Mouse (Mus musculus): ENCODE measurements around the gene Rif1. TPM values are rescaled to one million over a fixed set of nuclear protein-coding genes. Genes with fewer than 3 reads are reported as not detected.

Rif1 gene
- polyA plus RNA-seq, 2 experiments = 25.6 to 45.2 TPM

DNA sequence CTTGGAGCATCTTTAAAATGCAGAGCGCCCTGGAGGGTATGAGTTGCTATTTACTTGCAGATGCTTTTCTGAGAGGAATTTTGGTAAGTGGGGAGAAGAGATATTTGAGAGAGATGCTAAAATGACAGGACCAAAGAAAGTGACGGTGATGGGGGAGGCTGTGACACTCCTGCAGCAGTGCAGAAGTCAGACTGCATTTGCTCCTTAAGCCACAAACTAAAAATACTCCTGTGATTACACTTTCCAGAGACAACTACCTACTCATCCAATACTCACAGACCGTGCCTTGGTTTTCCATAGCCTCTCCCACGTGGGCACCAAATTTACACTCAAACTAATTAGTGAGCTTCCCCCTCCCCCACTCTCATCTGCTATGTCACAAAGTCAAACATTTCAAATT lies 37.5 kb upstream of the Rif1 start:
- Histone ChIP-seq H3K9ac (ENCODE audit: low read depth, low read length, severe bottlenecking) (no peak overlapping the region), H3K4me2 (replicated peaks; ENCODE audit: low read depth, low read length, severe bottlenecking) (no peak overlapping the region), H3K27me3 (ENCODE audit: control insufficient read depth, insufficient read depth, low read length) (no peaks in the 10 kb centered on the region), H3K36me3 (ENCODE audit: control insufficient read depth, insufficient read depth, low read length) (no peaks in the 10 kb centered on the region), H3K4me1 (ENCODE audit: control insufficient read depth, insufficient read depth, low read length) (peaks cover 12% of the 10 kb centered on the region), H3K27ac (replicated peaks; ENCODE audit: low read depth, low read length) (no peak overlapping the region), H3K4me3 (replicated peaks; ENCODE audit: low read length) (no peak overlapping the region), H3K9me3 (ENCODE audit: control insufficient read depth, low read length) (no peaks in the 10 kb centered on the region)
- 61% methylated on average over 4 of the region's 4 CpGs for WGBS
- ATAC-seq (ENCODE audit: low FRiP score, low read depth) (no peak), DNase-seq (ENCODE audit: low spot score) (no peak)
- TF ChIP-seq POLR2A (IDR thresholded peaks at IDR 0.05; ENCODE audit: borderline replicate concordance, extremely low read depth, insufficient read depth, insufficient read length) = no peak

DNA sequence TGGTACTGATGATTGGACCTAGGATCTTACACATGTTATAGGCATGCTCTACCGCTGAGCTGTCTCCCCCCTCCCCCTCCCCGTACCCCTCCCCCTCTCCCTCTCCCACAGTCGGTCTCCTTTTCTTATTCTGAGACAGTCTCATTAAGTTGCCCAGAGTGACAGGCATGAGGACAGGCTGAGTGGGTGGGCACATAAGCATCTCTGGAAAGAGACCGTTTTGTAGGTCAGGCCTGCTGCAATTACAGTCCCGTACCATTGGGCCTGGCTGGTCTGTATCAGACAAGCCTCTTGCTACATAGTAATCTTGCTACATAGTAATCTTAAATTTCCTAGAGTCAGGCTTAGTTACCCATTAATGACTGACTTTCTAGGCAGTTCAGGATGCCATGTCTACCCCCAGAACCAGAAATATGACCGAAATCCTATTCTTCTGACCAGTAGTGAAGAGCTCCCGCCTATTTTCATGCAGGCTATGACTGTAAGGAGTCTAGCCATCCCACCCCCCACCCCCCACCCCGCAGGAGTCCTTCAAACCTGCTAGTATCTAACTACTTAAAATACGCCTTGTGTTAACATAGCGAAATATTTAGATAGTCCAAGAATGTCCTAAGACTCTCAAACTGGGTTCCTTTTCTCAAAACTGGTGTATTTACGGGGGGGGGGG lies 35.6 kb upstream of the Rif1 start:
- Histone ChIP-seq H3K9me3 (ENCODE audit: control insufficient read depth, low read length) (no peaks in the 10 kb centered on the region), H3K27me3 (ENCODE audit: control insufficient read depth, insufficient read depth, low read length) (no peaks in the 10 kb centered on the region), H3K4me1 (ENCODE audit: control insufficient read depth, insufficient read depth, low read length) (peaks cover 15% of the 10 kb centered on the region), H3K9ac (ENCODE audit: low read depth, low read length, severe bottlenecking) (peak overlapping the region; percentile 58; the same call in 1 of the 2 replicates), H3K27ac (replicated peaks; ENCODE audit: low read depth, low read length) (no peak overlapping the region), H3K4me3 (replicated peaks; ENCODE audit: low read length) (peak overlapping the region; percentile 46; the same call in 1 of the 2 replicates), H3K36me3 (ENCODE audit: control insufficient read depth, insufficient read depth, low read length) (no peaks in the 10 kb centered on the region), H3K4me2 (replicated peaks; ENCODE audit: low read depth, low read length, severe bottlenecking) (peak overlapping the region; percentile 46)
- no peak for DNase-seq (ENCODE audit: low spot score)
- 48% methylated on average over 9 of the region's 11 CpGs for WGBS
- no peak for ATAC-seq (ENCODE audit: low FRiP score, low read depth)
- no peak for TF ChIP-seq POLR2A (IDR thresholded peaks at IDR 0.05; ENCODE audit: borderline replicate concordance, extremely low read depth, insufficient read depth, insufficient read length)

DNA sequence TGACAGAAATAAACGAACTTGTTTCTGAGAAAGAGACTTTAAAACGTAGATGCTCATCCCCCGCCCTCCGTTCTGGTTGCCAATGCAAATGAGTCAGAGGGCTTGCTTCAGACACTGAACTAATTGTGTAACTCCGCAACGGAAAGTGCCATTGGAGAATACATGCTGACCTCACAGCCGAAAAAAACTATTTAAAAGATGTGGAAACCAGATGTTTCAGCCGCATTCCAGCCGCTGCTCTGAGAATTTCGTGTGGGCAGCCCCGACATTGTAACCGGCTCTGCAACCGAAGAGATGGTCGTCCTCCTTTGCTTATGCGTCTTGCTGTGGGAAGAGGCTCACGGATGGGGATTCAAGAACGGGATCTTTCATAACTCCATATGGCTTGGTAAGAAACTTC lies 34.8 kb upstream of the Rif1 start, which contains the start of gene Tnfaip6:
Tnfaip6 (plus strand) TSS at position 128 of the 400 bp plus-strand sequence.
- WGBS = under 1% methylated on average over 17 of the region's 17 CpGs
- TF ChIP-seq POLR2A (IDR thresholded peaks at IDR 0.05; ENCODE audit: borderline replicate concordance, extremely low read depth, insufficient read depth, insufficient read length) = no peak
- H3K36me3 ChIP-seq (ENCODE audit: control insufficient read depth, insufficient read depth, low read length) = no peaks in the 10 kb centered on the region
- H3K4me1 ChIP-seq (ENCODE audit: control insufficient read depth, insufficient read depth, low read length) = peaks cover 18% of the 10 kb centered on the region
- peak within 1 kb of the TSS; percentile 46 for H3K4me2 ChIP-seq (replicated peaks; ENCODE audit: low read depth, low read length, severe bottlenecking)
- peak; percentile 74 for ATAC-seq (ENCODE audit: low FRiP score, low read depth)
- peak within 1 kb of the TSS; percentile 46 for H3K4me3 ChIP-seq (replicated peaks; ENCODE audit: low read length)
- H3K9me3 ChIP-seq (ENCODE audit: control insufficient read depth, low read length) = no peaks in the 10 kb centered on the region
- DNase-seq (ENCODE audit: low spot score) = peak; percentile 91
- H3K27ac ChIP-seq (replicated peaks; ENCODE audit: low read depth, low read length) = peak within 1 kb of the TSS; percentile 73
- peak within 1 kb of the TSS; percentile 58 for H3K9ac ChIP-seq (ENCODE audit: low read depth, low read length, severe bottlenecking)
- H3K27me3 ChIP-seq (ENCODE audit: control insufficient read depth, insufficient read depth, low read length) = no peaks in the 10 kb centered on the region

DNA sequence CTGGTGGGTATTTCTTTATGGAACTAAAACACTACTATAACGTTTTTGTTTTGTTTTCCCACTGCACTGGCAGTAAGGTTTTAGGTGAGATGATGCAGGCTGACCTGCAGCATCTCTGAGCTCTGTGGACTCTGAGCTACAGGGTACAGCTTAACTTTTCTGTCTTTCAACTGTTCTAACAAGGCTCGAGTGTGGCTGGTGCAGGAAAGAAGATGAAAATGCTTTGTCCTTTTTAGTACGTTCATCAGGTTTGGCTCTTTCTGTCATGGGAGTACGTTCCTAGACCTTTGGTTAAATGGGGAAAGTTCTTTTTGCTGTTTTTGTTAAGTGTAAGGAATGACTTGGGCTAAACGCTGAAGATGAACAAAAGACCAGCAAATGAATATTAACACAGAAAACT lies 34.1 kb upstream of the Rif1 start:
- Histone ChIP-seq H3K4me3 (replicated peaks; ENCODE audit: low read length) (peak overlapping the region; percentile 46), H3K27ac (replicated peaks; ENCODE audit: low read depth, low read length) (peak overlapping the region; percentile 73), H3K27me3 (ENCODE audit: control insufficient read depth, insufficient read depth, low read length) (no peaks in the 10 kb centered on the region), H3K9ac (ENCODE audit: low read depth, low read length, severe bottlenecking) (peak overlapping the region; percentile 58), H3K4me2 (replicated peaks; ENCODE audit: low read depth, low read length, severe bottlenecking) (peak overlapping the region; percentile 46), H3K36me3 (ENCODE audit: control insufficient read depth, insufficient read depth, low read length) (0 out of 2 replicates have a peak, but pooled peaks cover under 1% of the 10 kb centered on the region), H3K9me3 (ENCODE audit: control insufficient read depth, low read length) (no peaks in the 10 kb centered on the region), H3K4me1 (ENCODE audit: control insufficient read depth, insufficient read depth, low read length) (peaks cover 20% of the 10 kb centered on the region)
- no peak for ATAC-seq (ENCODE audit: low FRiP score, low read depth)
- 20% methylated on average over 5 of the region's 5 CpGs for WGBS
- TF ChIP-seq POLR2A (IDR thresholded peaks at IDR 0.05; ENCODE audit: borderline replicate concordance, extremely low read depth, insufficient read depth, insufficient read length) = no peak
- DNase-seq (ENCODE audit: low spot score) = no peak

DNA sequence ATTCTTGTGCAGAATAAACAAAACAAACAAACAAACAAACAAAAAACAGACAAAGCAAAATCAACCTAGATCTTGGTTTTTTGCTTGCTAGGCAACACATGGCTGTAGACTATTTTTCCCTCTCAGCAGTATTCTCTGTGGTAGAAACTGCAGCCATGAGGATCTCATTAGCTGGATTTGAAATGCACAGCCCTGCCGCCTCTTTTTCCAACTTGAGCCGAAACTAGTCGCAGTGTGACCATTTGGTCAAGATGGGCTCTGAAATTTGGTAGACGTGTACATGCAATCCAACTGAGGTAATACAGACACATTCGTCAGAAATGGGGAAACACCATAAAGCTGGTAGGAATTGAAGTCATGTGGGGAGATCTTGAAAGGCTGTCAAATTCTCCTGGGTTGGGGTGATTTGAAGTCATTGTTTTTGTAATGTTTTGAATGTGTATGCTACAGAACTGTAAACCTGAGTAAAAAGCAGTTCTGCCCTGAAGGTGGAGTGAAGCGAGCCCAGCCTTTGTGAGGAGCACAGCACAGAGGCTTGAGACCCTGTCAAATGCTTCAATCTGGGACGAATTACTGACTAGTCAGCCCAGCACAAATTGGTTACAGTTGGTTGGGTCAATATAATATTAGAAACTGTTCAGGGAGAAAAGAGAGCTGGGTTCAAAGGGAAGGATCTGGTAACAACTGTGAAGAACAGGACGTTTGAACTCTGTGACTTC lies 33.4 kb upstream of the Rif1 start:
- TF ChIP-seq POLR2A (IDR thresholded peaks at IDR 0.05; ENCODE audit: borderline replicate concordance, extremely low read depth, insufficient read depth, insufficient read length) = no peak
- H3K27me3 ChIP-seq (ENCODE audit: control insufficient read depth, insufficient read depth, low read length) = no peaks in the 10 kb centered on the region
- H3K36me3 ChIP-seq (ENCODE audit: control insufficient read depth, insufficient read depth, low read length) = peaks cover 7% of the 10 kb centered on the region; the same call in 1 of the 2 replicates
- no peaks in the 10 kb centered on the region for H3K9me3 ChIP-seq (ENCODE audit: control insufficient read depth, low read length)
- DNase-seq (ENCODE audit: low spot score) (peak; percentile 65), ATAC-seq (ENCODE audit: low FRiP score, low read depth) (peak; percentile 58)
- H3K9ac ChIP-seq (ENCODE audit: low read depth, low read length, severe bottlenecking) = peak overlapping the region; percentile 58; the same call in 1 of the 2 replicates
- peak overlapping the region; percentile 73 for H3K27ac ChIP-seq (replicated peaks; ENCODE audit: low read depth, low read length)
- 14% methylated on average over 8 of the region's 8 CpGs for WGBS
- peak overlapping the region; percentile 46 for H3K4me2 ChIP-seq (replicated peaks; ENCODE audit: low read depth, low read length, severe bottlenecking)
- H3K4me1 ChIP-seq (ENCODE audit: control insufficient read depth, insufficient read depth, low read length) = peaks cover 20% of the 10 kb centered on the region
- H3K4me3 ChIP-seq (replicated peaks; ENCODE audit: low read length) = peak overlapping the region; percentile 46
